Mouse (Mus musculus): ENCODE data around the gene Ccdc186. TPM values are rescaled to one million over a fixed set of nuclear protein-coding genes. Genes with fewer than 3 reads are reported as not detected.
"Not testable (repeated sequence)": the region's sequence is repeated elsewhere in the genome, so short reads cannot be mapped to it uniquely, and the experiment has no call there.

Gene Ccdc186
- polyA plus RNA-seq, 1 experiment: 15.0 TPM

DNA sequence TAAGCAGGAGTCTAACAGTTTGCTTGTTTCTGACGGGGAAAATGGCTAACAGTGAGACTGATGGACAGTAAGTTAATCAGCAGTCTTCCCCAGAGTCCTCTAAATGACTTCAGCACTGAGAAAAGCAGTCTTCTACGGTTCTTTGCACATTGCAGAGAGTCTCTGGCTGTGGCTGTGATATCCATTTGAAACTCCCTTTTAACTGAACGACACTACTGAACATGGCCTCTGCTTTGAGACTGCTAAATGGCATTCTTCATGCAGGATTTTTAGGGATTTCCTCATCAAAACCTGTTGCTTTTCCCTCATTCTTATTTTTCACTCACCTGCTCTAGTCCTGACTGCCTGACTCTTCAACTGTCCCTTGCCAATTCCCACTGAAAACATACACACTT, 19.6 kb downstream of the Ccdc186 start:
- DNase-seq (ENCODE audit: extremely low spot score in 1 of 2, low spot score in 1 of 2): no peak

DNA sequence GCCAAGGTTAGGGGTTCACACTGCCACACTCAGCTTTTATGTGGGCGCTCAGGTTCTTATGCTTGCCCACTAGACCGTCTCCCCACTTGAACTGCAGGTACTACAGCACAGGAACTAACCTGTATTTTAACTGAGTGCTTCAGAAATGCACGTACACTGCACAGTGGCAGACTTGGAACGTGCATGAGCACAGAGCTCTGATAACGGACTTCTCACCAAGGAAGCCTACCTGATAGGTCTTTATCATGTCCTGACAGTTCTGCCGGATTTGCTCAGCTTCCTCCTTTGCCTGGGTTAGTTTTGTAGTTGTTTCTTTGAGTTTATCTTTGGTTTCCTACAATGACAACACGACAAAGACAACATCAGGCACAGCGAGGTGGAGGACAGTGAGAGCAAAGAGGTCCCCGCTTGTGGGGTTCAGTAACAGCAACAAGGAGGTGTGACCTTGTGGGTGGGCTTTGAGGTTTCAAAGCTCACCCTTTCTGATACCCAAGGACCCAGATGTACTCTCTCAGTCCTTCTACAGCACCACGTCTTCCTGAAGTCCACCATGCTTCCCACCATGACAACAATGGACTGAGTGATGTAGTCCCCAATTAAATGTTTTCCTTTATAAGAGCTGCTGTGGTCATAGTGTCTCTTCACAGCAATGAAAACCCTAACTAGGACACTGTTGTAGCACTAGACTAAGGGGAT, 20.2 kb downstream of the Ccdc186 start:
- no peak for DNase-seq (ENCODE audit: extremely low spot score in 1 of 2, low spot score in 1 of 2)

DNA sequence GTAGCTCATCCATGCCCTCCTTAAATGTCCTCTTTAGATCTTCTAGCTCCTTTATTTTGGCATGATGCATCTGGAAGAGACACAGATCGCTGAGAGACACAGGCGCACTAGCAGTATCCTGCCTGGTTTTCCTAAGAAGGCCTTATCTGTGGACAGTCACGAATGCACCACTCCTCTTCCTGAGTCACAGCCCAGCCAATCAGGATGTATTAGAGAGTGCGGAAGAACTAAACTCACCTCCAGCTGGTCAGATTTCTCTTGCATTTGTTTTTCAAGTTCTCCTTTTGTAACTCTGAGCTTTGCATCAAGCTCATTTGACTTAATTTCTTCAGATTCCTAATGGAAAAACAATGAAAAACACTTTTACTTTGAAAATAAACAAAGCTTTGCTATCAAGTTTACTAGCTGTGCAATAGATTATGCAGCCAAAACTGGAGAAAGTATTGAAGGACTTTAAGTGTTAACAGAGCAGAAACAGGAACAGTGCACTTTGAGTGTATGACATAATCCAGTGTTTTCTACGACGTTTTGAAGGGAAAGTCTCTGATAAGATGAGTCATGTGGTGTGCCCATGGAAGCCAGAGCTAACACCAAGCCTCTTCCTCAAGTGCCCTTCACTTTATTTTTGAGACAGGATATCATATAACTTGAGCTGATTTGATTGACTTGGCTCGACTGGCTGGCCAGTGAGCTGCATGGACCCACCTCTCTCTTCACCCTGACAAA, 20.9 kb downstream of the Ccdc186 start:
- no peak for DNase-seq (ENCODE audit: extremely low spot score in 1 of 2, low spot score in 1 of 2)

DNA sequence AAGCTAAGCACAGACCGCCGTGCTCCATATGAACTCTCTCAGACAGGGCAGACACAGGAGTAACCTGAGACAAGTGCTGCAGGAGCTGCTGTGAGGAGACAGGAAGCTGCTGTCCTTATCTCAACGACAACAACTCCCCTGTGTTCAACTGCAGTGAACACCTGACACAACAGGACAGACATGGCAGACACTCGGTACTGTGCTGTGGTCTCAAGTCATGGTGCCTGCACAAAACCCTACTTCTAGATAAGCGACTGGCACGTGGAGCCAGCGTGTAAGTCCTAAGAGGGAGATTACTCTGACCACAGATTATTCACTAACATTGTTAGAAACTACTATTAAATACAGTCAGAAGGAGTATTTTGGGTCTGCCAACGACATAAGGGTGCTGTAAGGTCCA, 21.8 kb downstream of the Ccdc186 start:
- no peak for DNase-seq (ENCODE audit: extremely low spot score in 1 of 2, low spot score in 1 of 2)

DNA sequence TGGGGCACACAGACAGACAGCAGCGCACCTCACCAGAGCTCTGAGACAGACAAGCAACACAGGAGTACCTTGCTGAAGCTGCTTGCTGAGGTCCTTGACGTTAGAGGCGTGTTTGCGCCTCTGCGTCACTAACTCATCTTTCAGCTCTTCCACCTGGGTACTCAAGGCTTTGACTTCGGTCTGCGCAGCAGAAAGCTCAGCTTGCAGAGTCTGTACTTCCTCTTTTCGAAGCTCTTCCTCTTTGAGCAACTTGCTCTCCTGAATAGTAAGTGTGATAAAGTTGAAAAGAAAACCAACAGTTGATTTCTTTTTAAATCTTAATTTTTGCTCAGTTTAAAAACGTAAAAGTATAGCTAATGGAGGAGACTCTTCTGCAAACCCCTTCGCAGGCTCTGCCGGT, 24.6 kb downstream of the Ccdc186 start:
- DNase-seq (ENCODE audit: extremely low spot score in 1 of 2, low spot score in 1 of 2): no peak

DNA sequence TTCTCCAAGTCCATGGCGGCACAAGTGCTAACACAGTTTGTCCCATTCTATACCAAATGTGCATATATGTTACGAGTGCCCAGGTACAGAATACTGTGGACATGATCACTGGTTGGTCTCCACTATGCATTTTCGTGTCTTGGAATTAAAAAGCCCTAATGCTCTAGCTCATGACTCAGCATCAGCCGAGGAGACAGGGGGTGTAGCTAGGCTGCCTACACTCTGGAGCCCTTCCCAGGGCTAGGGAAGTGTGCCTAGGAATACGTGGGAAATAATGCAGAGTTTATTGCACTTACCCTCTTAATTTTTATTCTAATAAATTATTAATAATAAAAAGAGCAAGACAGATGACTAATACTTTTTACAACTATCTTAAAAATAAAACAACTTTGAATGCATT, 33.0 kb downstream of the Ccdc186 start:
- DNase-seq (ENCODE audit: extremely low spot score in 1 of 2, low spot score in 1 of 2): peak in 1 of 2 experiments; percentile 41

DNA sequence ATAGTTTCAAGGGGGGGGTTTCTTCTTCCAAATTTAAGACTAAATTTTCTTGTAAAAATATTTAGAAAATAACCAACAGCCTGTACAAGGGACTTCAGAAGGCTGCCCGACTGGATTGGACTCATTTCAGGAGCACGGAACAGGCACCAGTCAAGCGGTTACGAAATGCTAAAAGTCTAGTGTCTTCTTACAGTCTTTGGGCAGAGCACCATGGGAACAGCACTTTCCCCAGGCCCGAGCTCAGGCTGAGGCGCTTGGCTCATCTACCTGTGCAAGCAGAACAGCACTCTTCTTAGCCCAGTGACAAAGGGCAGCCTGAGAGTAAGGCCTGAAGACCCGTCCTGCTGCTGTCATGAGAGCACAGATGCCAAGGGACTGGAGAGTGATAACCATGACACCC, 34.1 kb downstream of the Ccdc186 start:
- no peak for DNase-seq (ENCODE audit: extremely low spot score in 1 of 2, low spot score in 1 of 2)

DNA sequence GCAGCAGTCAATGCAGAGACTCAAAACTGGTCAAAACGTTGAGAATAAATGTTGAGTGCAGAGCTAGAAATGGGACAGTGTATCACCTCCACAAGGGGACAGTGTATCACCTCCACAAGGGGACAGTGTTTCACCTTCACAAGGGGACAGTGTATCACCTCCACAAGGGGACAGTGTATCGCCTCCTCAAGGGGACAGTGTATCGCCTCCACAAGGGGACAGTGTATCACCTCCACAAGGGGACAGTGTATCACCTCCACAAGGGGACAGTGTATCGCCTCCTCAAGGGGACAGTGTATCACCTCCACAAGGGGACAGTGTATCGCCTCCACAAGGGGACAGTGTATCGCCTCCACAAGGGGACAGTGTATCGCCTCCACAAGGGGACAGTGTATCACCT, 43.5 kb downstream of the Ccdc186 start:
- not testable (repeated sequence) for DNase-seq (ENCODE audit: extremely low spot score in 1 of 2, low spot score in 1 of 2)

DNA sequence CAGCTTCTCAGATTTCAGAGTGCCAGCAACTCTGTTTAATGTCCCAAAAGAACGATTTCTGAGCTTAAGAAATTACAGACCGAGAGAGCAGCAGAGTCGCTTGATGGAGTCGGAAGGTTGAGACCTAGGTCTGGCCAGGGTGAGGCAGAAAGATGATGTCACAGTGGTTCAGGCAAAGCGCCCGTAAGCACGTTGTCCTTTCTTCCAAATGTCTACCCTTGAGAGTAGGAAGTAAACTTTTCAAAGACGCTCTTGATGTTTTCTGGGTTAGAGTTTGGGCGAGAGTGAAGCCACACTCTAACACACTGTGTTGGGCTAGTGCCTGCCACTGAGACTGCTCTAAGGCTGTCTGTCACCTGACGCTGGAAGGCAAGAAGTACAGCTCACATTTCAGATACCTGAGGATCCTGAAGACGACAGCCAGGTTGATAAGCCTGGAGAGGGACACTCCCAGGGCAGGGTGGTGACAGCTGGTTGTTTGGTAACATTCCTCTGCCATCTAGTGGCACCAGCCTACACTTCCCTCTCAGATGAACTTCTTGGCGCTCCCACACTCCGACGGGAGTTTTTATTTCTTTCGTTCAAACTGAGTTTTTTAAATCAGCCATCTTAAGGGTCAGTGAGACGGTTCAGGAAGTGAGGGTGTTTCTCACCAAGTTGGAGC, 45.1 kb downstream of the Ccdc186 start:
- DNase-seq (ENCODE audit: extremely low spot score in 1 of 2, low spot score in 1 of 2): peak in 1 of 2 experiments; percentile 70

DNA sequence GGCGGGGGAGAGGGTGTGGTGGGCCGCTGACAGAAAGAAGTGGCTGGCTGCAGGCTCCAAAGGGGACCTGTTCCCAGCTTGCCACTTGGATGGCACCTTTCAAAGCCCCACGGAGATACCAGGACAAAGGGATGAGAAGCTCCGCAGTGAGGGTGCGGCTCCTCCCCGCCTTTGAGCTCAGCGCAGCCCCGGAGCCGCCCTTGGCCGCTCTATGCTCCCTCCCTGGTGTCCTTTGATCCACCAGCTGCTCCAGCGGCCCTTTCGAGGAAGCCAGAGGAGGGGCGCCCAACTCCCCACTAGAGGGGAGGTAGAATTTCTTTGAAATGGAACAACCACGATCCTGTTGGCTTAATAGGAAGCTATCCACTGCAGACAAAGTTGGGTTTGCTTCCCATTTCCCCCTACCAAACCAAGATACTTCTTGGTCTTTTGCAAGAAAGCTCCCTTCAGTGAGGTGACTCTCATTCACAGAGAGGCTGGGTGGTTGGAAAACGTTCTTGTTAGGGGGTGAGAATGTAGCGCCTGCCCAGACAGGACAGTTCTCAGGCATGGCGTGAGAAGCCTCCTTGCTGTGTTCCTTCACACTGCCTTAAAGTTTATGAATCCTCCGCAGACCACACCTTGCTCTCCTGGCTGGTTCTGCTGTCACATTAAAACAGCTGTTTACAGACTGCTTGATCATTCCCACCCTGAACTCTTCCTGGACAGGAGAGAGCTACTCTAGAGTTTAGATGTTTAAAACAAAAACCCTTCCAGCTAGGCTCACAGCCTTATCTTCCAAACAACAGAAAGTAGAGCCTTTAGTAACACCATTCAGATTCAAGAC, 45.9 kb downstream of the Ccdc186 start:
- DNase-seq (ENCODE audit: extremely low spot score in 1 of 2, low spot score in 1 of 2): no peak

DNA sequence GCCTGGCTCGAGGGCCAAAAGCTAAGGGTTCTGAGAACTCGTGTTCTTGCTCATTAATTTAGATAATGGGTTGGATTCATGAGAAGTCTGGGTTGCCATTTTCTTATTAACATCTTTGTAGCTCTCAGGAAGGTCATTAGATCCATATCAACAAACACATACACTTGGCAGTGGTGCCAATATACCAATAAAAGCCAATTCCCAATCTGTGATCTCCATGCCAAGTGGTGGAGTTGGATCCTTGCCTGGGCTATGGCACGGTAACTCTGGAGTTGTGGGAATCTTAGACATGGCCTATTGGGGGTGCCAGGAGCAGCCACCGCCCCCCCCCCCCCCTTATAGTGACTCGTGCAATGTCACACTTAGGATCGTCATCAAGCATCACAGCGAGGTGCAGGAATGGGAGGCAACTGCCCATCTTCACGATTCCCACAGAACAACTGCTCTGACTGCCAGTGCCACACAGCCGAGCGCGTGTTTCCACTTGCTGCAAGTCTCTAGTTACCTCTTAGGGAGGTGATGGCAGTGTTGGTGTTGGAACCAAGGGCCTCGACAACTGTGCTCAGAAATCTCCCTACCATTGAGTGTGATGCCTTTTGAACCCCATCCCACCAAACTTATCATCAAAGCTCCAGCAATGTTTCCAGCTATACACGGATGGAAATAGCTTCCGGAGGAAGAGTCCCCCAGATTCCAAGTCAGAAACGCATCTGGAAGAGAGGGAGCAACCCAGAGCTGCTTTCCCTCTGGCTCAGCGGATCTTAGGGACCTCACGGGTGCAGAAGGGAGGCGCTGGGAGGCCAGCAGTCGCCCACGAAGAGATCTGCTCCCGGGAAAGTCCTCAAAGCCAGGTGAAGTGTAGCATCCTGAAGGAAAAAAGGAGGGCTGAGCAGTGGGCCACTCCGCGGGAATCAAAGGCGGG, 46.8 kb downstream of the Ccdc186 start:
- no peak for DNase-seq (ENCODE audit: extremely low spot score in 1 of 2, low spot score in 1 of 2)

DNA sequence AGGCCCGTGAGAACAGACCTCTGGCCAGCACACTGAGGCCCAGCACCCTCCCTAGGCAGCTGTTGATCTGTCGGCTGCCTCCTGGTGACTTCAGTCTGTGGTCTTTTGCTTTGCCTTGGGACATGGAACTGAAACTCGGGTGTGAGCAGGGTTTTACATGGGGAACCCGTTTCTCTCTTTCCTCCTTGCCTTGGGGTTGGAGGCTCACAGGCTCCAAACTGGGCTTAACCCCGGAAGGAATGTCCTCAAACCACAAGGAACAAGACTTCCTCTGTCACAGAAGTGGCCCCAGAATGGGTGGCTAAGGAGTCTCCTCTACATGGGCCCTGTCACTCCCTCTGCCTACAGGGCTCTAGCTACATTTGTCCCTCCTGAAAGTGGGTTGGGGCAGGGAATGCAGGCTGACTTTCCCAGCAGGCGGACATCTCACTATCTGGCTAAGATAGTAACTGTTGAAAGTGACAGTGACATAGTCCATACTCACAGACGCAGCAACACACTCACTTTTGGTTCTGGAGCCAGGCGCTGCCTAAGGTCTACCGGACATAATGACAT, 47.5 kb downstream of the Ccdc186 start:
- no peak for DNase-seq (ENCODE audit: extremely low spot score in 1 of 2, low spot score in 1 of 2)

DNA sequence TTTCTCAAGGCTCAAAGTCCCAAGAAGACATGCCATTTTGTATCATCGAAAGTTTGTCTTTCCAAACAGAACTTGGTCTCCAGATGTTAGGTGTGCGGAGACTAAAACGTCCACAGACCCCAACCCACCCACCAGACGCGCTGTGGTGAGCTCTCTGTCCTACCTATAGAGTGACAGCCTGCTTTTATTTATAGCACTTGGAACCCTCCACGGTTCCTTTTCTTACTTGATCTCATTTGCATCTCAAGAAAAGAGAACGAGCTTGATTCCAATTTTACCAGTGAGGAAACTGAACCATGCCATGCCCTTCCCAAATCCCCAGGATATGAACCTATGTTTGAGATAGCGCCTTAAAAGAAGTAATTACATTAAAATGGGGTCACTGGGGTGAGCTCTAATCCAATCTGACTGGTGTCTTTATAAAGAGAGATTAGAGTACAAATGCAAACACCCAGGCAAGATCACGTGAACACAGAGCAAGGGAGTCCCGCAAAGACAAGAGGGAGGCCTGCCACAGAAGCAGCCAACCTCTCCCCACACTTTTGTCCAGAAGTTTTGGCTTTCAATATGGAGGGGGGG, 48.5 kb downstream of the Ccdc186 start:
- no peak for DNase-seq (ENCODE audit: extremely low spot score in 1 of 2, low spot score in 1 of 2)

DNA sequence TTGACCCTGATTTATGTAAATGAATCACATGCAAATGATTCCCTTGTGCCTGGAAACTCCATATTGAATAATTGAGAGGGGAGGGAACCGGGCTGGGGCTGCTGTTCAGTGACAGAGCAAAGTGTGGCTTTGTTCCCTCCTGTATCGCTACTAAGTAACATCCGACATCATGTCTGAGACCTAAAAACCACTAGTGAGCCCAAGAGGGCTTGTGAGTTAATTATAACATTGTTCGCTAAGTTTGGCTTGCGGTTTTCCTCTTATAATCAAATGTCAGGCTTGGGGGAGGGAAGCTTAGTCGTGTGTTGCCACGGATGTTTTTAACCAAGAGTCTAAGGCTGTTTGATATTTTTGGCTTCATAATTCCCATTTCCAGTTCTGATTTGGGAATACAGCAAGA, 49.8 kb downstream of the Ccdc186 start:
- DNase-seq (ENCODE audit: extremely low spot score in 1 of 2, low spot score in 1 of 2): no peak

DNA sequence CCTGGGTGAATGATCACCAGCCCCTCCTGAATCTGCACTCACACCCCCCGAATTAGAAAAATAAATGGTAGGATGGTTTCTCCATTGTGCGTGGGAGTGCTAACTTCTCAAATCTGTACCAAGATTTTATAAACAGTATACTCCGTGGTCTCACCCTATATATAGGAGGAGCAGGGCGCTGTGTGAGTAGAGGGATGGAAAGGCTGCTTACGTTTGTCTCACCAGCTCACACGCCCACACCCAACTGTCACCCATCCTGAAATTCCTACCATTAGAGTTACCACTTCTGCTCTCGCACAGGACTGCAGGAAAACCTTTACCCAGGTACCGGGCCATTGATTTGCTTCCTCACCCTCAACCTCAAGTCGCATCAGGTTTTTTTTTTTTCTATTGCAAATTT, 53.0 kb downstream of the Ccdc186 start:
- DNase-seq (ENCODE audit: extremely low spot score in 1 of 2, low spot score in 1 of 2): peak; percentile 67

DNA sequence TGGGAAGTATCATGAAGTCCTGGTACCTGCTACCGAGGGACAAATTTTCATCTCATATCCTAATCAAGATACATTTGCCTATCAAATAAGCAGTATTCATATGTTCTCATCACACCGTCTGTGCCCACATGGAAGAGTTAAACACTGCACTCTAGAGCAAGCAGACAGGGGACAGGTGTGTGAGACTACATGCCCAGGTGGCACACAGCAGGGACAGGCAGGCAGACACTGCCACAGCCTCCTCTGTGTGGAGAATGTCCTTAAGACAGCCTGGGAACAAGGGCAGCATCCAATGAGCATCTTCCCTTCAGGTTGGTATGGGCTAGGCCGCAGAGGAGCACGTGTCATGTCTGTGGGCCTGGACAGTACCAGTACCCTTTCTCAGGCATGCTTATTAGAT, 59.3 kb downstream of the Ccdc186 start:
- no peak for DNase-seq (ENCODE audit: extremely low spot score in 1 of 2, low spot score in 1 of 2)

DNA sequence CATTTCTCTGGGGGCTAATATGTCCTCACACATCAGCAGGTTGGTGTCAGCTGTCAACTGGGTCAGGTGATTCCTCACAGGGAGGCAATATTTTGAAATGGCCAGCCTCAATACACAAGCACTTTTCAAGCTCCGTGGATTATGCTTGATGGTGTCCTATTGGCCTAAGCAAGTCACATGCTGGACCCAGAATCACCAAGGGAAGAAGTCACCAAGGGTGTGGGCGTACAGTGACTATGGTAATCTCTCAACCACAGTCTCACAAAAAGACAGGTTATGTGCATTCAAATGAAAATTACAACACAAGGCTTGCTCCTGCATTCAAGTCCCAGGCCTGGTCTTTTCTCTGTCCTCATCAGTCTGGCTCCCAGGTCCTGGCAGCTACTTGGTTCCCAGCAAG, 60.3 kb downstream of the Ccdc186 start:
- DNase-seq (ENCODE audit: extremely low spot score in 1 of 2, low spot score in 1 of 2): no peak

DNA sequence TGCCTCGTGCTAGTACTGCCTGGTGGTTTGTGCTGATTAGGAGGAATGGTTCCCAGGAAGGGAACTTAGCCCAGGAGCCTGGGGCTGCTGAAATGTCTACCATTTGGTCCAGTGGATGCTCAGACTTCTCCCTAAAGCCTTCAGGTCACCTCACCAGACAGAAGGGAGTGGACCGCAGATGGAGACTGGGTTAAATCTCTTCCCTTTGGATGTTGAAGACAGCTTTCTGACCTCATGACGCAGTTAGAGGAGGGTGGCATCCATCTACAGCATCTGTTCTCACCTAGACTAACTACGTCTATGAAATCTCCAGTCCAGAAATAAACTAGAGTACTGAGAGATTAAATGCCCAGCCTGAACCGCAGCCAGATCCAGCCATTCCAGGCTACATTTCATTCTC, 60.9 kb downstream of the Ccdc186 start:
- DNase-seq (ENCODE audit: extremely low spot score in 1 of 2, low spot score in 1 of 2): no peak

DNA sequence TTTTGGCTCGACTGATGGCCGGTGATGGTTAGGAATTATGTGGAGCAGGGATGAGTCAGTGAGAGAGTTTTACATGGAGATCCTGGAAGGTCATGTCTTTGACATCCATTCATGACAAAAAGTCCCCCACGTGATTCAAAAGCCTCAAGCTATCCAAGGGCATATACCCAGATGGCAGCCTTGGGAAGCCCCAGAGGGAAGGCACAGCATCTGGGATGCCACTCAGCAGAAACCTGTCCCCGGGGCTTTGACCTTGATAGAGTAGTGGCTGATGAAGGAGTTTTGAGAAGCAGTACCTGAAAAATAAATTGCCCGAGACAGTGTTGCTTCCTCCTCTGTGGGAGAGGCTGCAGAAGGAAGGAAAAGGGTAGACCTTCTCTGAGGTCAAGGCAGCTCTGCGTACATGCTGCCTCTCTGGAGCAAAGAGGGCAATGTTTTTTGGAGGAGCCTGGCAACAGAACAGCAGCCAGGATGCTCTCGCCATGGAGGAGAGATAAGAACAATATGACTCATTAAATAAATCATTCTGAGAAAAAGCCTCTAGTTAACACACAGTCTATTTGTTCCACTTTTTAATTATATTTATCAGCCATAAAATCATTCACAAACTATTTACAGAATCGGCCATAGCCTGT, 61.6 kb downstream of the Ccdc186 start:
- no peak for DNase-seq (ENCODE audit: extremely low spot score in 1 of 2, low spot score in 1 of 2)
